Mouse (Mus musculus) C2C12 (cell line): ENCODE data around the gene Ddx41.

Experiments used
- CEBPB ChIP-seq: IDR thresholded peaks from one replicate; pipeline ENCODE4 v1.6.1; 2011; ENCODE audit warnings: low read depth, mild to moderate bottlenecking, control low read depth, moderate library complexity
- CTCF ChIP-seq: IDR thresholded peaks from one replicate; pipeline ENCODE4 v1.5.1; 2011; ENCODE audit not compliant: control insufficient read depth, insufficient read depth, insufficient read length
- MAX ChIP-seq: IDR thresholded peaks from one replicate; pipeline ENCODE4 v1.6.1; 2011; ENCODE audit warnings: mild to moderate bottlenecking, control low read depth
- USF1 ChIP-seq: IDR thresholded peaks from one replicate; pipeline ENCODE4 v1.6.1; 2011; ENCODE audit warnings: low read depth, mild to moderate bottlenecking, control low read depth, moderate library complexity

DNA sequence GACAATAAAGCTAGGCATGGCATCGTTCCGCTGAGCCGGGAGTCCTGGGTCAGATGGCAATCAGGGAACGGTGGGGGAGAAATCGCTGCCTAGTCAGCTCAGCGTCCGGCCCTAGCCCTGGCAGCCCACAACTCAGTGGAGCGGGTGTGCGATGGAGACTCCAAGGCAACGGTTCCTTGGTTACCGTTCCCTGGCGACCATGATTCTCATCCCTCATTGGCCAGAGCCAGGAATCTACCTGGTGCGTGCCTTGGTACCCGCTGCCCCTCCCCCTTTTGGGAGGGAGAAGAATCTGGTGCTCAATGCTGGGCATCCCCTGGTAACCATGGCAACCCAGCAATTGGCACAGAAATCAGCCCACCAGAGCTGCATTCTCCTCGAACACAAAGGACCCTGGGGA lies 52.9 kb downstream of the Ddx41 start:
- TF ChIP-seq CTCF (no peak), CEBPB (no peak), USF1 (no peak), MAX (no peak)
